Mouse (Mus musculus) liver (tissue): Measurements from ENCODE around the gene Msgn1.

Experiments used
- DNase-seq: peaks from one replicate; pipeline ENCODE4 v3.0.0-alpha.2; 2020; ENCODE audit warnings: mixed read lengths

Msgn1 gene

GRCm38 (mm10) chr12:11198026-11198425, 10.7 kb downstream of the Msgn1 start:
- DNase-seq = no peak

- DNase-seq = no peak
Measured at GRCm38 (mm10) chr12:11196830-11197229, 11.9 kb downstream of the Msgn1 start.

DNA sequence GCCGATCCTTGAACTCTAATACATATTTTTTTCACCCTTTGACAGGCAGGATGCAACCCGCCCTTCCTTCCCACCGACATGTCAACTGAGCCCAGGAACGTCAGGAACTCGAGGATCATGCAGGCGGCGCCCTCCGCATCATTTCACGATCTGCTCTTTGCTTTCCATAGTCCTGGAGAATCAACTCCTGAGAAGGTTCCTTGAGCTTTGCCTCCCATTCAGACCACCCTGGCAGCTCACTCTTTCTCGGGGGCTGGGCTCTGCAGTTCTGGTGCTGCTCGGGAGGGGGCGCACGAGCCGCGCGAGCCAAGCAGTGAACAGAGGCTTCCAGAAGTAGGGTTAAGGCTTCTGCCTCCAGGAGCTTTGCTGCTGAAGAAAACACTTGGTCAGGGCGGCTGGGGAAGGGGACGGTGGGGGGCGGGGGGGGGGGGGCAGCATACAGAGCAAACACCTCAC, 12.6 kb downstream of the Msgn1 start:
- DNase-seq = peak; percentile 61

- no peak for DNase-seq
Measured at GRCm38 (mm10) chr12:11195031-11195430, 13.7 kb downstream of the Msgn1 start.

DNA sequence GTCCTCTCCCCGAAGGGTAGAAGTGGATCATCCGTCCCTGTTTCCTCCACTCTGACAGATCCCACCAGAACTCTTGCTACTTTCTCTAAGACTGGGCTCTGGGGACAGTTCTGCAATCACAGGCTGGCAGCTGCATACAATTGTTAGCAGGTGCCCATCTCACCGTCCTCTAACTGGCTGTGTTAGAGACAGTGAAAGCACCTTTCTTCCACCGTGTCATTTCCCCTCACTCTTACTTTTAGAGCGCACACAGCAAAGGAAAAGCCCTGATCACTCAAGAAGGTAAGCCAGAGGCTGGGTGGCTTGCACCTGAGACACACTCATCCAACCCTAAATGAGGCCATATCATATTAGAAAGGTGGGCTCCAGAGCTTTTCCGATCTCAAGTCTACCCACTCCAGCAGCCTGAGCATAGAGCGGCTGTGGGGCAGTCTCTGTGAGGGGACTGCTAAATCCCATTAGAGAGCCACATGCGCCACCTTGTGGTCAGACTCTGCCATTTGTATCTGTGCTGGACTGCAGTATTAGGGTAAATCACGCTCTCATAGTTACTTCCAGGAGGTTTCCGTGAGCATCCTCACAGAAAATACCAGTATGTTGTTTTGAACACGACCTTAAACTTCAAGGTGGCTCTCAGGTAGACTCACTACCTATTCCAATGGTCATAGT, 30.2 kb downstream of the Msgn1 start:
- DNase-seq = peak; percentile 85

- DNase-seq = no peak
Measured at GRCm38 (mm10) chr12:11177408-11178394, 31.1 kb downstream of the Msgn1 start.

GRCm38 (mm10) chr12:11158670-11159069, 50.1 kb downstream of the Msgn1 start:
- DNase-seq = no peak
